Mouse (Mus musculus) left cerebral cortex, adult 18-20 months (tissue): ENCODE results near the gene Tcl1b1. TPM values are rescaled to one million over a fixed set of nuclear protein-coding genes. Genes with fewer than 3 reads are reported as not detected.
"Not testable (repeated sequence)": the region's sequence is repeated elsewhere in the genome, so short reads cannot be mapped to it uniquely, and the experiment has no call there.

Experiments used
- DNase-seq, 2 experiments: peaks; one replicate each; pipeline ENCODE4 v3.0.0; 2021 to 2022; ENCODE audit warnings: low spot score in 2 of 2, mixed read lengths in 1 of 2
- long read RNA-seq, 2 experiments: library from polyadenylated mRNA; stranded (forward); transcript quantifications; one replicate each; pipeline ENCODE4 v2.0.0; 2021
- total RNA-seq, 2 experiments: library from RNA; stranded (reverse); gene quantifications; 2 replicates each; pipeline ENCODE4 v1.2.3; 2021

The Tcl1b1 gene
- not detected for total RNA-seq
- long read RNA-seq, experiment 1, result 0 reads
- long read RNA-seq, experiment 2, result 0 reads

DNA sequence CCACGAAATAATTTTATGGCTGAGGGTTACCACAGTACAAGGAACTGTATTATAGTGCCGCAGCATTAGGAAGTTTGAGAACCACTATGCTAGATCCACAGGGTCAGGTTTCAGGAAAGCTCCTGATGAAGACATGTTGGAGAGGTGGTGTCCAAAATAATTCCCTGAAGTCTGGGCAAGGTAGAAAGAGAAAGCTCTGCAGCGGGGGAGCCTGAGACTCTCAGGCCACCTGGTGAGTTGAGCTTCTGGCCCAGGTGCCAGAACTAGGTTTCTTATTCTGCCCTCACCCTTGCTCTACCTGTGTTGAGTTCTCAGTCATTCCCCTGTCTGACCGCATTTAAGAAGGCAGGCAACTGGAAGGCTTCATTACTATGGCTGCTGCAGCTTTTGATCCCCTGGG, at the start of gene Tcl1b1:
Gene Tcl1b1 (plus strand): TSS at position 301 of the 400 bp plus-strand sequence.
- DNase-seq, result no peak

DNA sequence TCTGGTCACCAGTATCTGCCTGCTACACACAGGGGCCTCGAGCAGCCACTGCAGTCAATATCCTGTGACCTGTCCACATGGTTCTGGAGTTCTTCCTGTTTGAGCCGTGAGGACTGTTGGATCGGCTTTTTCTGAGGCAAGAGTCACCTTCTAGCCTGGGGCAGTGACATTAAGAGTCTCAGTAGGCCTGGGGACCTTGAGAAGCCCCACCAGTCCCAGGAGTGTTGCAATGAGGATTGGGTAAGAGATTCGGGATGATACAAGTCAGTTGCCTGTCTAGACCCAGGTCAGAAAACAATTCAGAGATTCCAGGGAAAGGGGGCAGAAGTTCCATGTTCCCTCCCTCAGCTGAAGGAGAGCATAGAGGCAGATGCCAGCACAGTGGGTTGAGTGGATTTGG, 49.7 kb upstream of the Tcl1b1 start:
- no peak for DNase-seq

DNA sequence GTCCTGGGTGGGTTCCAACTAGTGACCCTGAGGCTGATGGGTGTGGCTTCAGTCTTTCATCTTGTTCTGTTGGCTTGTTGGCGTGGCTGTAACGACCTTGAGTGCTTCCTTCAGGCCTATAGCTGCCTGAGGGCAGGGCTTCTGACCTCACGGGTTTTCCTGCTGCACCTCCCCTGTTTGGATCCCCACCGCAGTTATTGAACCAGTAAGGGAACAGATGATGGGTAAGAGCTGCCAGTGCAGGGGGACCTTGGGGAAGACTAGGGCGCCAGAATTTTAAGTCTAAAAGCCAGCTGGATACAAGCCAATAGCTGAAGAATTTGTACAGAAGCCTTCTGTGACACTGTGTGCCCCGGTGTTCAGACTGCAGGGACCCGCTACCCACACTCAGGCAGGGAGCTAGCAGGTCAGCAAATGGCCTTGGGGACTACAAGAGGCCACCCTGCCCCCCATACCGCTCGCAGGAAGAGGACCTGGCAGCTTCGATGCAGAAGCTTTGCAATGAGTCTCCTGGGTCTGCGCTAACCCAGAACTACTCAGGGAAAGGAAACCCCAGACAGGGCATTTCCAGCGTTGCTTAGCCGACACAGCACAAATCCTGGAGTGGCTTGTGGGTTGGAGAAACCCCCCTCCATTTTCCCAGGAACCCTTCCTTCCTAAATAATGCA, 47.0 kb upstream of the Tcl1b1 start:
- DNase-seq, result no peak

DNA sequence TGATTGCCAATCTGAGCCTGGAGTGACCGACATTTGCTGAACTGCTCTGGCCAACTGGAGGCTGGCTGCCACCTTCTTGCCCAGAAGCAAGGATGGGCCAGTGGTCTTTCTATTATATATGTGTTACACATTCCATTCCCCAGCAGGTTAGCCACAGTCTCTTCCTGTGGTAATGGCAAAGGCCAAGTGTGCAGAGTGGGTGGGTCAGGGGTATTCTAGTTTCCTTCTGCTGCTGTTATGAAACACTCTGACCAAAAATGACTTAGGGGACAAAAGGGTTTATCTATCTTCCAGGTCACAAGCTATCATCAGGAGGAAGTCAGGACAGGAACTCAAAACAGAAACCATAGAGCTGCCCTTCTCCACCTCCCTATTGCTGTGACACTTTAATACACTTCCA, 42.8 kb upstream of the Tcl1b1 start:
- DNase-seq, result no peak

DNA sequence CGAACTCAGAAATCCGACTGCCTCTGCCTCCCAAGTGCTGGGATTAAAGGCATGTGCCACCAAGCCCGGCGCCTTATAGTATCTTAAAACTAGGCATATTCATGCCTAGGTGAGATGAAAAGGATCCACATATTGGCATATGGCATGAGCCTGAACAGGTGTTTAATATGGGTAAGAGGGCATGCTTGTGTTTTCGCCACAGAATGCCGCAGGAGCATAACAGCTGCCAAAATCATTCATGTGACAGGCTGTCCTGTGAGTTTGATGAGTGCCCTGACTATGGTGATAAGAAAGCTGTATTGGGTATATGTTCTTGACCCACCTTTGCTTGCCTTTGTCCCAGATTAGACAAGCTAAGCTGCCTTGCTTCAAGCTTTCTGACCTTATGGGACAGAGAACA, 34.1 kb upstream of the Tcl1b1 start:
- DNase-seq, result no peak

DNA sequence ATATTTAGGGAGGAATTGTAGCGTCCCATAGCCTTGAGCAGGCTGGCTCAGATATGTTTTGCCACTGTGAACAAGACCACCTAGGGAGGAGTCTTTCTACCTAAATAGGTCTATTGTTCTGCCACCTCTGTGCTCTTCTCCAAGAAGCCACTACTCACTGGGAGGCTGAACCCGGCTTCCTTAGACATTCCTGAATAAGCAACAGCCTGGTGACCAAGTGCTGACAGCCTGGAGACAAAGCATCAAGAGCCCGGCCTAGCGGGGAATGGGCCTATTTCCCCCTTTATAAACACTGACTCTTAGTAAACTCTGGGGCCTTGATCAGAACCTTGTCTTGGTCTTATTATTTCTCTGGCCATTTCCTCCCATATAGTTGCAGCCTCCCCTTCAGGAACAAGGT, 33.0 kb upstream of the Tcl1b1 start:
- no peak for DNase-seq

DNA sequence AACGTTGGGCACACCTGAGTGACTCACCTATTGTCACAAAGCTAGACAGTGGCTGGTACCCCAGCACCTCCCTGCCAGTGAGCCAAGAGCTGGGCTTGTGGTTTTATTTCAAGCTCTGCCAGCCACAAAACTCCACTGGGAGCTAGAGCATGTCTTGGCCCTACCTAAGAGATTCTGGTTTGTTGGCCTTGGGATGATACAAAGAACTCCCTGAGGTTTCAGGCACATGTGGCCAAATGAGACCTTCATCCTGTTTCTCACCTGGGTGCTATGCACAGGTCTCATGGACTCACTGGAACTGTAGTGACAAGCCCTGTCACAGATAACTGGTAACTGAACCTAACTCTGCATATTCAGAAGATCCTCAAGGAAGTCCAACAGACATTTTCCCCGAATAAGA, 31.9 kb upstream of the Tcl1b1 start:
- DNase-seq, result no peak

DNA sequence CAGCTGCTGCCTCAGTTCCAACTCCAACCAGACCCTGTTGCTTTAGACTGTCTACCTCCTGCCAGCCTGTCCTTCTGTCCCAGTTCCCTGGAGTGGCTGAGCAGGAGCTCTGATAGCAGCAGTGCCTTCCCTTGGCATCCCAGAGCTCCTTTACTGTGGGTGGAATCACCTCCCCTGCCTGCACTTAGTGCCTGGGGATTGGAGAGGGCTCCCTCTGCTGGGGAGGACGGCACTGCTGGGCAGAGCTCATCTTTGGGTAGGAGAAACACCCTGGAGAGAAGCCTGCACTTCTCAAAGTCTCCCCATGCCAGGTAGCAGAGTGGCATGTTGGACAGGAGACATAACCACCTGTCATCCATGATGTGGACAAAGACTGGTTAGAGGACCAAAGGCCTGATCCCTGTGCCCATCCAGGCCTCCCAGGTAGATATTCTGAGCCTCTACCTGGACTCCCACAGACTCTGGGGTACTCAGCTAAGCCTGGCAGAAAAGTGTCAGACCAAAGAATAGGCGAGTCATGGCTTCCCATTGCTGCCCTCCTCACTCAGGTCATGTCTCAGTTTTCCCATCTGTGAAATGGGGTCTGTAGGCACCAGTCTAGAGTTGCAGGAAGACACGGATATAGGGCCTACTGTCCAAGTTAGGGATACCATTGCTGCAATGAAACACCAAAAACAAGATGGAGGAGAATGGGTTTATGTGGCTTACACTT, 29.8 kb upstream of the Tcl1b1 start:
- DNase-seq, result not testable (repeated sequence)

DNA sequence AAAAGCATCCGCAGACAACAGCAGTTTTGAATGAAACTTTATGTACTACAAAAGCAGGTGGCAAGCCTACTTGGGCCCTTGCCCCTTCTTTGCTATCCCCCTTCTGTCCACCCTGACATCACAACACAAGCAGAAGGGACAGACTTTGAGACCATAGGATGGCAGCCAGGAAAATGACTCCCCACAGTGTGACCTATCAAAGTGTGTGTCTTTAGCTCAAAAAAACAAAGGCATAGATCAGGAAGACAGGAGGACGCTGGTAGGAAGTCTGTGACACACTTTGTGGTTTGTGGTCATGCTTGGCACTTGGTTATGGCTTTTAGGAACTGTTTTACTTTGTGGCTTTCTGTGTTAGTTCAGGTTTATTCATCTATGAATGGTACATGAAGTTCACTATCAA, 25.3 kb upstream of the Tcl1b1 start:
- DNase-seq, result not testable (repeated sequence)

DNA sequence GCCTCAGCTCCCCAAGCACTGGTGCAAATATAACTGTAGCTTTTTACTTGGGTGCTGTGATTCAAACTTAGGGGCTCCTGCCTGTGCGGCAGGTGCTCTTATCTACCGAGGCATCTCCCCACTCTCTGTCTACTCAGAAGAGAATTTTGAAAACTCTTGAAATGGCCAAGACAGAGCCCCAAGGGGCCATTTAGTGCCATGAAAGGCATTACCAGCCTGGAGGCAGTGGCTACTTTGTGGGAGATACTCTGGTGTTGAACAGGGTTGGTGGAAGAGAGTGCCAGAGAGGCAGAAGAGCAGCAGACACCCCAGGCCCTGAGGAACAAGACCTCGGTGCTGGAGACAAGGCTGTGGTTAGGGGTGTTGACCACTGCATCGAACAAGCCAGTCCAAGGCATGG, 24.7 kb upstream of the Tcl1b1 start:
- not testable (repeated sequence) for DNase-seq

DNA sequence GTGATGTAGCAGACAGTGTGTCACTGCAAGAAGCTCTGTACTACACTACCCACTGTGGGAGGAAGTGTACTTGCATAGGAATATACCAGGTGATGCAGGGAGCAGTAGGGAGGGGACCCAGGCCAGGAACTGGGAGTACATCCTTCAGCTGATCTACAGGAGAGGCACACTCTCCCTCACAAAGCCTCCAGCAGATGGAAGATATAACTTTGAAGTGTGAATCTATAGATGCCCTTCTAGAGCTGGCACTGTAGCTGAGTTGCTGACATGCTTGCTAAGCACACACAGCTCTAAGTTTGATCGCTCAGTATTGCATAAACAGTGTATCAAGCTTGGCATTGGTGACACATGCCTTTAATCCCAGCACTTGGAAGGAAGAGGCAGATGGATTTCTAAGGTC, 21.8 kb upstream of the Tcl1b1 start:
- not testable (repeated sequence) for DNase-seq

DNA sequence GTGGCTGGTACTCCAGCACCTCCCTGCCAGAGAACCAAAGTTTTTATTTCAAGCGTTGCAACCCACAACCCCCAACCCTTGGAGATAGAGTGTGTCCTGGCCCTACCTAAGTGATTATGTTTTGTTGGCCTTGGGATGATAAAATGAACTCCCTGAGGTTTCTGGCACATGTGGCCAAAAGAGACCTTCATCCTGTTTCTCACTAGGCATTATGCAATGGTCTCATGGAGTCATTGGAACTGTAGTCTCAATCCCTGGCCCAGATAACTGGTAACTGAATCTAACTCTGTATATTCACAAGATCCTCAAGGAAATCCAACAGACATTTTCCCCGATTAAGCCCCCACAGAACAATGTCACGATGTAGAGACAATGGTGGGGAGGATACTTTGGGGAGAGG, 16.4 kb upstream of the Tcl1b1 start:
- DNase-seq, result no peak

DNA sequence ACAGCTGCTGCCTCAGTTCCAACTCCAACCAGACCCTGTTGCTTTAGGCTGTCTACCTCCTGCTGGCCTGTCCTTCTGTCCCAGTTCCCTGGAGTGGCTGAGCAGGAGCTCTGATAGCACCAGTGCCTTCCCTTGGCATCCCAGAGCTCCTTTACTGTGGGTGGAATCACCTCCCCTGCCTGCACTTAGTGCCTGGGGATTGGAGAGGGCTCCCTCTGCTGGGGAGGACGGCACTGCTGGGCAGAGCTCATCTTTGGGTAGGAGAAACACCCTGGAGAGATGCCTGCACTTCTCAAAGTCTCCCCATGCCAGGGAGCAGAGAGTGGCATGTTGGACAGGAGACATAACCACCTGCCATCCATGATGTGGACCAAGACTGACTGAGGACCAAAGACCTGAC, 14.6 kb upstream of the Tcl1b1 start:
- DNase-seq, result not testable (repeated sequence)

DNA sequence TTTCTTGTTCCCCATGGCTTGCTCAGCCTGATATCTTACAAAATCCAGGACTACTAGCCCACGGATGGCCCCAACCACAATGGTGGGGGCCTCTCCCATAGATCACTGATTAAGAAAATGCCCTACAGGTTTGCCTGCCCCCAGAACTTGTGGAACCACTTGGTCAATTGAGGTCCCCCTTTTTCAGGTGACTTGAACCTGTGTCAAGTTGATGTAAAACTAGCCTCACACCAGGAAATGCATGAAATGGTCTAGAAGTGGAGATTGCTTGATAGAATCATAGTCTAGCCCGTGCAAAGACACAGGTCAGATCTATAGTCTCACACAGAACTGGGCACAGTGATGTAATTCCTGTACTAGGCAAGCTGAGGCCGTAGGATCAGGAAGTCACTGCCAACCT, 13.8 kb upstream of the Tcl1b1 start, which contains the start of gene Tcl1b2:
Gene Tcl1b2 (plus strand): TSS at position 301 of the 400 bp plus-strand sequence.
- no peak for DNase-seq

DNA sequence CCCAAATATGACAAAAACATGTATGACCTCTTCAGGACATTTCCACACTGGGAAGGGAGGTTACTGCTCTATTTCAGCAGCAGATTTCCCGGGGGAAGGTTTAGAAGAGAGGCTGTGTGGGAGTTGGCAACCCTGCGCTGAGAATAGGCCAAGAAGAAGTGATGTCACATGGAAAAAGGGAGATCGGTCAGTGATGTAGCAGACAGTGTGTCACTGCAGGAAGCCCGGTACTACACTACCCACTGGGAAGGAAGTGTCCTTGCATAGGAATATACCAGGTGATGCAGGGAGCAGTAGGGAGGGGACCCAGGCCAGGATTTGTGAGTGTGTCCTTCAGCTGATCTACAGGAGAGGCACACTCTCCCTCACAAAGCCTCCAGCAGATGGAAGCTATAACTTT, 4.2 kb upstream of the Tcl1b1 start:
- peak; percentile 2 to 17 for DNase-seq

DNA sequence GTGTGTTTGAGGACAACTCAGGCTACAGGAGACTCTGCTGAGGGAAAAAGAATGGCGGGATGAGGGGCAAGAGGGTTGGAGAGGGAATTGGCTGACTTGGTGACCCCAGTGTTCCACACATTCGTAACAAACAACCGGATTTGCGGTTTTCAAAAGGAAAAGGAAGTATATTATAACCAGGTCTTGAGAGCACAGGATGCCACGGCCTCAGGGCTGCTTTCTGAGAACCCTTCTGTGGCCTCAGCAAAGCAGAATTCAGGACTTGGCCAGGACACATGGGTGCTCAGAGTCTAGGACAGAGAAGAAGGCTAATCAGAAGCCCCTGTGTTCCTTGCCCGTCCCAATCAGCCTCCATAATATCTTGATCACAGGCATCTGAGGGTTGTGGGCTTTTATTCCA, 648 bp upstream of the Tcl1b1 start:
- DNase-seq, result no peak

DNA sequence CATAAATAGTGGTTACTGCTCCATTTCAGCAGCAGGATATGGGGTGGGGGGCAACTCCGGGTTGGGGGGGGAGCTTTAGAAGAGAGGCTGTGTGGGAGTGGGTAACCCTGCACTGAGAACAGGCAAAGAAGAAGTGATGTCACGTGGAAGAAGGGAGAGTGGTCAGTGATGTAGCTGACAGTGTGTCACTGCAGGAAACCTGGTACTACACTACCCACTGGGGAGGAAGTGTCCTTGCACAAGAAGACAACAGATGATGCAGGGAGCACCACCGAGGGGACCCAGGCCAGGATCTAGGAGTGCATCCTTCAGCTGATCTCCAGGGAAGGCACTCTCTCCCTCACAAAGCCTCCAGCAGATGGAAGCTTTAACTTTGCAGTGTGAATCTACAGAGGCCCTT, 7.2 kb downstream of the Tcl1b1 start:
- no peak for DNase-seq

DNA sequence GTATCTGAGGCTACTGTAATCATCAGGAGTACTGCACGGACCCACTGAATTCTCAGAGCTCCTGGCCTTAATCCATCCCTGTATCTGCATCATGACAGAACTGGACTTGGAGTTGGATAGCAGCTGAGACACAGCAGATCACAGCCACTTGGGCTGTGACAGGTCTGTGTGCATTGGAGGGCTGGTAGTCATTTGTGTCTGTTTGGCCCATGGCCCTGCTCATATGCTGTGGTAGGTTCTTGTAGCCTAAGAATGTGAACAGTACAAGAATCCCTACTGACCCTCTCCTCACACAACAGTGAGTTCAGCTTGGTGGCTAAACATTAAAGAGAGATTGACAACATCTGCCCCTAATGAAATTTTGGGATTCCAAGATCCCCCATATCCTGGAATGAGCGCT, 13.9 kb downstream of the Tcl1b1 start:
- no peak for DNase-seq

DNA sequence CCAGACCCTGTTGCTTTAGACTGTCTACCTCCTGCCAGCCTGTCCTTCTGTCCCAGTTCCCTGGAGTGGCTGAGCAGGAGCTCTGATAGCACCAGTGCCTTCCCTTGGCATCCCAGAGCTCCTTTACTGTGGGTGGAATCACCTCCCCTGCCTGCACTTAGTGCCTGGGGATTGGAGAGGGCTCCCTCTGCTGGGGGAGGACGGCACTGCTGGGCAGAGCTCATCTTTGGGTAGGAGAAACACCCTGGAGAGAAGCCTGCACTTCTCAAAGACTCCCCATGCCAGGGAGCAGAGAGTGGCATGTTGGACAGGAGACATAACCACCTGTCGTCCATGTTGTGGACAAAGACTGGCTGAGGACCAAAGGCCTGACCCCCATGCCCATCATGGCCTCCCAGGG, 14.8 kb downstream of the Tcl1b1 start:
- peak; percentile 36 to 55 for DNase-seq

DNA sequence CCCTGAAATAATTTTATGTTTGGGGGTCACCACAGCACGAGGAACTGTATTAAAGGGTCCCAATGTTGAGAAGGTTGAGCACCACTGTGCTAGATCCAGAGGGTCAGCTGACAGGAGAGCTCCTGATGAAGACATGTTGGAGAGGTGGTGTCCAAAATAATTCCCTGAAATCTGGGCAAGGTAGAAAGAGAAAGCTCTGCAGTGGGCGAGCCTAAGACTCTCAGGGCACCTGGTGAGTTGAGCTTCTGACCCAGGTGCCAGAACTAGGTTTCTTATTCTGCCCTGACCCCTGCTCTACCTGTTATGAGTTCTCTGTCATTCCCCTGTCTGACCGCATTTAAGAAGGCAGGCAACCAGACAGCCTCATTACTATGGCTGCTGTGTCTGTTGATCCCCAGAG, 16.6 kb downstream of the Tcl1b1 start, which contains the start of gene Tcl1b5:
Gene Tcl1b5 (plus strand): TSS at position 301 of the 400 bp plus-strand sequence.
- DNase-seq, result not testable (repeated sequence)

DNA sequence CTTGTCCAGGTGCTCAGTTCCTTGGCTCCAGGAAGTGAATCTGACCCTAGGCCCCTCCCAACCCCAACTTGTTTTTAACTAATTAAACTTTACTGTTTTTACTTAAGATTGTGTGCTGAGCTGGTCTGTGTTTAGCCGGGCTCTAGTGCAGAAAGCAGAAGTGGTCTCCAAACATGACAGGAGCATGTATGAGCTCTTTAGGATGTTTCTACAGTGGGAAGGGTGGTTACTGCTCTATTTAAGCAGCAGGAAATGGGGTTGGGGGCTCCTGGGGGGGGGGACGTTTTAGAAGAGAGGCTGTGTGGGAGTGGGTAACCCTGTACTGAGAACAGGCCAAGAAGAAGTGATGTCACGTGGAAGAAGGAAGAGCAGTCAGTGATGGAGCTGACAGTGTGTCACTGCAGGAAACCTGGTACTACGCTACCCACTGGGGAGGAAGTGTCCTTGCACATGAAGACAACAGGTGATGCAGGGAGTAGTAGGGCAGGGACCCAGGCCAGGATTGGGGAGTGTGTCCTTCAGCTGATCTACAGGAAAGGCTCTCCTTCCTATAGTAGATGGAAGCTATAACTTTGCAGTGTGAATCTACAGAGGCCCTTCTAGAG, 21.7 kb downstream of the Tcl1b1 start:
- DNase-seq, result not testable (repeated sequence)

DNA sequence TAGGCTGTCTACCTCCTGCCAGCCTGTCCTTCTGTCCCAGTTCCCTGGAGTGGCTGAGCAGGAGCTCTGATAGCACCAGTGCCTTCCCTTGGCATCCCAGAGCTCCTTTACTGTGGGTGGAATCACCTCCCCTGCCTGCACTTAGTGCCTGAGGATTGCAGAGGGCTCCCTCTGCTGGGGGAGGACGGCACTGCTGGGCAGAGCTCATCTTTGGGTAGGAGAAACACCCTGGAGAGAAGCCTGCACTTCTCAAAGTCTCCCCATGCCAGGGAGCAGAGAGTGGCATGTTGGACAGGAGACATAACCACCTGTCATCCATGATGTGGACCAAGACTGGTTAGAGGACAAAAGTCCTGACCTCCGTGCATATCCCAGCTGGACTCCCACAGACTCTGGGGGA, 29.5 kb downstream of the Tcl1b1 start:
- DNase-seq, result peak; percentile 4 to 18
